Mouse (Mus musculus): Measurements from ENCODE around the gene Mup4. TPM values are rescaled to one million over a fixed set of nuclear protein-coding genes. Genes with fewer than 3 reads are reported as not detected.

Mup4 gene
- polyA plus RNA-seq, 1 experiment from 2014 or later, result not detected

DNA sequence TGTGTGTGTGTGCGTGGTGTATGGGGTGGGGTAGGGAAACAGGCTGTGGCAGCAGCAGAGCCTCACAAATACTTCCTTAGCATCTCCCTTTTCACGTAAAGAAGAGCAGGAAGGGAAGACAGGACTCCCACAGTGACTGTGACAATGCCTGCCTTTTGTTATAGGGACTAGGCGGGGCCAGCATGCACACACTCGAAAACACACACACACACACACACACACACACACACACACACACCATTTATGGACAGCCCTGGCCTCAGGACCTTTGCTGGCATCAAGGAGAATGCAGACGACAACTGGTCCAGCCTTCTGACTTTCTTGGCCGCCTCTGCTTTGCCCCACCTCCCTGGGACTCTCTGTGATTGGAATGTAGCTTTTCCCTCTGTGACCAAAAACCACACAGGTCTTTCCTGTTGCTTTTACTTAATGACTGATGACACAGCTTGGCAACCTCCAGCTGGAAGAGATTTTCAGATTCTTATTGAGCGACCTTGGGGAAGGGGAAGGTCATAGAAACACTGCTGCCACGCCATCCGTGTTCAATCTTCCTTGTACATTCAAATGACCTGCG is 52.8 kb downstream of the Mup4 start:
- ATAC-seq (ENCODE audit: low FRiP score, low read depth), result no peak
- H3K4me1 ChIP-seq, result no peaks in the 10 kb centered on the region
- H3K27me3 ChIP-seq (replicated peaks), result no peaks in the 10 kb centered on the region
- H3K4me3 ChIP-seq, result no peak overlapping the region
- H3K4me2 ChIP-seq (replicated peaks), result no peak overlapping the region
- no peaks in the 10 kb centered on the region for H3K9me3 ChIP-seq
- H3K27ac ChIP-seq, result no peak overlapping the region
- WGBS, result 50% methylated on average over 10 of the region's 10 CpGs
- no peaks in the 10 kb centered on the region for H3K36me3 ChIP-seq
- no peak overlapping the region for H3K9ac ChIP-seq

DNA sequence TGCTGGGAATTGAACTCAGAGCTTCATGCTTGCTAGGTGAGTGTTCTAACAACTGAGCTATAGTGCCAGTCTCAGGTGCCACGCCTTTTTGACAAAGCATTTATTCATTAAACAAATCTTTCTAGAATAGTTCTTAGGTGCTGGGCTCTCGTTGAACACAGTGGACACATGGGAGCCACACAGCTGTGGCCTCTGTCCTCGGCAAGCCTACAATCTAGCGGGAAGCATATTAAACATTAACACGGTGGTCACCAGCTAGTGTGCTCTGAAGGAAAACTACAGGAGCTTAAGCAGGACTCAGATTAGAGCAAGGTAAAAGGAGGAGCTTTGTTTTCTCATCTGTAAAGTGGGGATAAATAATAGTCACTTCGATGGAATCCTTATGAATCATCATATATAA is 53.4 kb downstream of the Mup4 start:
- WGBS, result 81% methylated on average over 6 of the region's 6 CpGs
- Histone ChIP-seq H3K36me3 (no peaks in the 10 kb centered on the region), H3K4me3 (no peak overlapping the region), H3K27me3 (replicated peaks) (no peaks in the 10 kb centered on the region), H3K4me2 (replicated peaks) (no peak overlapping the region), H3K9me3 (no peaks in the 10 kb centered on the region), H3K9ac (no peak overlapping the region), H3K4me1 (no peaks in the 10 kb centered on the region), H3K27ac (no peak overlapping the region)
- no peak for ATAC-seq (ENCODE audit: low FRiP score, low read depth)

Other genes with a start within 250 kb of the Mup4 start
- 82.4 and 87.2 TPM in 2 replicates for gene Inip, start 159.1 kb downstream of the Mup4 start, polyA plus RNA-seq (2016; fragmentation: Nextera tagmentation; extraction: Ambion mirVana)
- 17.1 and 20.2 TPM in 2 replicates for gene Snx30, start 154.9 kb downstream of the Mup4 start, polyA plus RNA-seq (2016; fragmentation: Nextera tagmentation; extraction: Ambion mirVana)
- gene Slc46a2, start 45.7 kb downstream of the Mup4 start, polyA plus RNA-seq (2016; fragmentation: Nextera tagmentation; extraction: Ambion mirVana), result 0.11 TPM in 1 of 2 replicates, not detected in the other
- gene Mup6, start 3.6 kb upstream of the Mup4 start, polyA plus RNA-seq (2016; fragmentation: Nextera tagmentation; extraction: Ambion mirVana), result 0.28 TPM in 1 of 2 replicates, not detected in the other
- not detected in 2 replicates for gene Mup7, start 109.8 kb upstream of the Mup4 start, polyA plus RNA-seq (2016; fragmentation: Nextera tagmentation; extraction: Ambion mirVana)
- gene Mup2, start 193.6 kb upstream of the Mup4 start, polyA plus RNA-seq (2016; fragmentation: Nextera tagmentation; extraction: Ambion mirVana), result not detected in 2 replicates